Mouse (Mus musculus) adrenal gland, postnatal 25 days (tissue): ENCODE measurements around the gene Lrrc52. TPM values are rescaled to one million over a fixed set of nuclear protein-coding genes. Genes with fewer than 3 reads are reported as not detected.

Experiments used
- DNase-seq: peaks from one replicate; pipeline ENCODE4 v3.0.0; 2021; ENCODE audit warnings: mixed read lengths
- total RNA-seq: library from RNA; stranded (reverse); gene quantifications from 2 replicates; pipeline ENCODE4 v1.2.3, GENCODE M21; 2021

Gene Lrrc52
- total RNA-seq, 1 experiment from 2014 or later, result not detected

- DNase-seq, result no peak
Measured at GRCm38 (mm10) chr1:167436186-167436975, 30.2 kb downstream of the Lrrc52 start.

GRCm38 (mm10) chr1:167434931-167435330, 31.6 kb downstream of the Lrrc52 start:
- no peak for DNase-seq

GRCm38 (mm10) chr1:167430976-167431676, 35.5 kb downstream of the Lrrc52 start:
- no peak for DNase-seq

- DNase-seq, result no peak
Measured at GRCm38 (mm10) chr1:167426681-167427080, 39.9 kb downstream of the Lrrc52 start.

GRCm38 (mm10) chr1:167425572-167425971, 41.0 kb downstream of the Lrrc52 start:
- no peak for DNase-seq

GRCm38 (mm10) chr1:167422501-167423240, 43.9 kb downstream of the Lrrc52 start:
- peak; percentile 8 for DNase-seq

DNA sequence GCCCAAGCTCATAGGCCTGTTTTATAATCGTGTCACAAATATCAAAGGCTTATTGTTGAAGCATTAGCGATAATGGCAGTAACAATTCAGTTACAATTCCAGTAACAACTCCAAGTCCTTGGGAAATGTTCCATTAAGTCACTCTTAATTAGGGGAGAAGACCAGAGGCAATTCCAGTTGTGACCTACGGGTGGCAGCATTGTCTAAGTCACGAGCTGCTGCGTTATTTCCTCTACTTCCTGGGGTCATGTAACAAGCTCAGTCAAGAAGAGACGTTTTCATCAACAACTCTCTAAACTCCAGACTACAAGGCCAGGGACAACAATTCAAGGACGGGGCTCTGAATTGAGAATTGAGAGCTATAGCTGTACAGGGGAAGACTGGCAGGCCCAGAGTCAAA, 51.7 kb downstream of the Lrrc52 start:
- DNase-seq, result peak; percentile 65

DNA sequence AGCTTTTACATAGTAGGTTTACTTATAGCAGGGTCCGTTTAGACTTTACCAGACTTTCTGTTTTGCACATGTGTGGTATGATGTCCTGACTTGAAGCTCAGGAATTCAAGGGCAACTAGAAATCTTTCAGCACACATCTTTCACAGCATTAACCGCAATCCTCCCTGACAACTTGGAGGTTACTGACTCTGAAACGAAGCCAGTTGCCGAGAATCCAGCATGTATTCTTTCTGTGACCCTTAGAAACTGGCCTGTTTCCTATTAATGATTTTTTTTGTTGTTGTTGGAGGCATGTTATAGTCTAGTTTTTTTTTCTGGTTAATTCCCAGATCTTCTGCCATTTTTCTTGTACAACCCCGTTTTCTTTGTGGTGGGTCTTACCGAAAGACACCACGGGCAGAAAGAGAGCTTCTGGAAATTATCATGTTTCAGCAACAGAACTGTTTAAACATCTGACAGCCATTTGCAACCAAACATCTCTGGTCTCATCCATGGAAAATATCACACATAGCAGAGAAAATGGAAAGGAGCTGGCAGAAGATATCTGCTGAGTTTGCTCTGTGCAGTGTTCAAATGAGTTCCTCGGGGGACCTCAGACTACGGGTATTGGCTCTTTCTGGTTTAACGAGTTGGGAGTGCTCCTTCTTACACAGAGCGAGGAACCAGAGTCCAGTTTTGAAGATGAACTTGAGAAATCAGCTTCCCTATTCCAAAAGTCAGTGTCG, 54.4 kb downstream of the Lrrc52 start:
- no peak for DNase-seq

DNA sequence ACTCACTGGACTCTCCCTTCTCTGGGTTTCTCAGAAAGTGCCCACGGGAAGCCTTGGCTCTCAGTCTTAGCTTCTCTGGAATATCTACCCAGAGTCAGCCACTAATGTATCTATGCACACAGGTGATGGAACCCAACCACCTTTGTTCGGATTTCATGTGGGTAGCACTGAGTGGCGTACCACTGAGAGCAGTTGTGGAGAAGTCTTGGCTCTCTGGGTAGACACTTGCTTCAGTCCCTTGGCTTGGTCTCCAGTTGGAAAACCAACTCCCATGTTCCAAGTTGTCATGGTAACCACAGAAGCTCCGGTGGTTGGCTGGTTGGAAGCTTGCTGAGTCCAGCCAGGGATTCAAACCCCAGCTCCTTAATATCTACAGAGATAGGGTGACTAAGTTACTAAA, 57.0 kb downstream of the Lrrc52 start:
- DNase-seq, result no peak

- no peak for DNase-seq
Measured at GRCm38 (mm10) chr1:167405237-167405636, 61.3 kb downstream of the Lrrc52 start.

Other genes with a start within 250 kb of the Lrrc52 start
- 47.5 and 53.1 TPM in 2 replicates for gene Uck2, start 181.5 kb downstream of the Lrrc52 start, total RNA-seq
- gene Tmco1, start 158.4 kb downstream of the Lrrc52 start, total RNA-seq, result 151 and 164 TPM in 2 replicates
- 64.4 and 67.5 TPM in 2 replicates for gene Aldh9a1, start 116.8 kb downstream of the Lrrc52 start, total RNA-seq
- 88.5 and 95.1 TPM in 2 replicates for gene Mgst3, start 72.9 kb downstream of the Lrrc52 start, total RNA-seq
- gene Rxrg, start 131.6 kb upstream of the Lrrc52 start, total RNA-seq, result 2.8 and 3.8 TPM in 2 replicates
- gene Lmx1a, start 222.5 kb upstream of the Lrrc52 start, total RNA-seq, result not detected in 2 replicates